Mouse (Mus musculus): ENCODE data around the gene Fstl4. TPM values are rescaled to one million over a fixed set of nuclear protein-coding genes. Genes with fewer than 3 reads are reported as not detected.

The Fstl4 gene
- total and polyA plus RNA-seq, 3 experiments = not detected

DNA sequence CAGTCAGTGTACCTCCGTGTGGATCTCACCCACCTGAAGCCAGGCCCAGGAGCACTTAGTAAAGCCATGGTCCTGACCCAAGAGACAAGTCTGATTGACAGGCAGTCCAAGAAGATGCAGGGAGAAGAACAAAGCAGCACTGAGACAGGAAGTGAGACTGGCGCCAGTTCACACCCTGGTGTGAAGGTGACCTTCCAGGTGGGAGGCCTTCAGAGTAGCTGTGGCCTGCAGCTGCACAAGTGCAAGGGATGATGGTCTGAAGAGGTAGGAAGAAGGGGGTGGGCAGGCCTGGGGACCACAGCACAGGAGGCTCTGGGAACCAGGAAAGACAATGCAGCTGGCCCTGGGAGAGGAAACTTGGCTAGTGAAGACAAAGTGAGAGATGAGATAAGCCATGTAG, 351.9 kb downstream of the Fstl4 start:
- H3K4me1 ChIP-seq (ENCODE audit: control insufficient read depth in 1 of 2, insufficient read depth in 2 of 2, low read length in 2 of 2) = no peaks in the 10 kb centered on the region
- H3K27ac ChIP-seq (ENCODE audit: control insufficient read depth, low read depth, low read length) = no peak overlapping the region
- no peaks in the 10 kb centered on the region for H3K9me3 ChIP-seq (replicated peaks; ENCODE audit: insufficient read depth, low read length)
- H3K9ac ChIP-seq (ENCODE audit: control insufficient read depth, low read depth, low read length, poor library complexity, severe bottlenecking) = no peak overlapping the region
- no peak overlapping the region for H3K4me3 ChIP-seq (ENCODE audit: control insufficient read depth in 1 of 2, insufficient read depth in 1 of 2, low read depth in 2 of 2, low read length in 2 of 2)
- no peaks in the 10 kb centered on the region for H3K79me2 ChIP-seq (ENCODE audit: control insufficient read depth, insufficient read depth, low read length, poor library complexity)
- no peak for TF ChIP-seq ZC3H11A (IDR thresholded peaks at IDR 0.05; ENCODE audit: low read depth, low read length)
- no peak for TF ChIP-seq MAZ (IDR thresholded peaks at IDR 0.05; ENCODE audit: low read depth, low read length)
- no peak for TF ChIP-seq UBTF (IDR thresholded peaks at IDR 0.05; ENCODE audit: borderline replicate concordance, insufficient read depth, low read depth, low read length)
- no peak for TF ChIP-seq RCOR1 (IDR thresholded peaks at IDR 0.05; ENCODE audit: low read depth, low read length)
- TF ChIP-seq ZMIZ1 (IDR thresholded peaks at IDR 0.05; ENCODE audit: low read depth, low read length) = no peak
- no peaks in the 10 kb centered on the region for H3K36me3 ChIP-seq (ENCODE audit: control insufficient read depth in 1 of 2, insufficient read depth in 2 of 2, low read length in 2 of 2)
- H3K27me3 ChIP-seq (ENCODE audit: control insufficient read depth in 1 of 2, insufficient read depth in 2 of 2, low read length in 2 of 2) = no peaks in the 10 kb centered on the region
- no peak for DNase-seq (ENCODE audit: low read depth, low spot score)

DNA sequence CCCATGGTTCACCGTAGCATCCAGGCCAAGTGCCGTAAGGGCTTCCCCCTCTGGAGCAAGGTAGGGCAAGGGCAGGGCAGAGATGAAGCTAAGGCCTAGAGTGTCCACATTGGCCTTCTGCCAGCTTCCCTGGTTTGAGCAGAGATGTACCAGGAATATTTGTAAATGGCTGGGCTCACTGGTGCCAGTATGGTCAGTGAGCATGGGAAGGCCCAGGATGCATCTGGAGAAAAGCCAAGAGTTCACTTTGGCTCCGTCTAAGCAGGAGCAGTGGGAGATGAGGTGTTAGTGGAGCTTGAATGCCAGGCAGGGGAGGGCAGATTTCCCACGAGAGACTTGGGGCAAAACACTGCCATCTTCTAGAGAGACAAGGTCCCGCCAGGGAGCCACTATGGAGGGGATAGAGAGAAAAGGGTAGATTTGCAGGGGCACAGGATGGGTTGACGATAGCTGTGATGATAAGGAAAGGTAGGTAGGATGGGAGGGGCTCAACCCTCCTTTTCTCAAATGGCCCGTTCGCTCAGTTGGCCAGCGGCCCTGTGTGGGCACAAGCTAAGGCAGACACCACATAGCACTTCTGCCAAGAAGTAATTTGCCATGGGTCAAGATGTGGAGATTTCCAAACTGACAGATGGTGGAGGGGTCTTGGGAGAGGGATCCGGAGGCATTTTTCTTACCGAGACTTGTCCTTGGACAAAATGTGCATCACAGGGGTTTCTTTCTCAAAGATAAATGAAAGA, 354.0 kb downstream of the Fstl4 start:
- H3K27ac ChIP-seq (ENCODE audit: control insufficient read depth, low read depth, low read length) = no peak overlapping the region
- H3K79me2 ChIP-seq (ENCODE audit: control insufficient read depth, insufficient read depth, low read length, poor library complexity) = no peaks in the 10 kb centered on the region
- DNase-seq (ENCODE audit: low read depth, low spot score) = no peak
- no peak overlapping the region for H3K4me3 ChIP-seq (ENCODE audit: control insufficient read depth in 1 of 2, insufficient read depth in 1 of 2, low read depth in 2 of 2, low read length in 2 of 2)
- H3K27me3 ChIP-seq (ENCODE audit: control insufficient read depth in 1 of 2, insufficient read depth in 2 of 2, low read length in 2 of 2) = no peaks in the 10 kb centered on the region
- H3K9ac ChIP-seq (ENCODE audit: control insufficient read depth, low read depth, low read length, poor library complexity, severe bottlenecking) = no peak overlapping the region
- no peaks in the 10 kb centered on the region for H3K9me3 ChIP-seq (replicated peaks; ENCODE audit: insufficient read depth, low read length)
- no peak for TF ChIP-seq KAT2A (conservative IDR thresholded peaks at IDR 0.05; ENCODE audit: low read depth, low read length)
- no peak for TF ChIP-seq ELF1 (IDR thresholded peaks at IDR 0.05; ENCODE audit: low read depth, low read length)
- TF ChIP-seq HCFC1 (IDR thresholded peaks at IDR 0.05; ENCODE audit: low read depth, low read length) = no peak
- TF ChIP-seq CHD2 (IDR thresholded peaks at IDR 0.05; ENCODE audit: low read length) = no peak
- no peak for TF ChIP-seq NRF1 (IDR thresholded peaks at IDR 0.05; ENCODE audit: insufficient read depth, low read depth, low read length, poor library complexity, severe bottlenecking)
- H3K36me3 ChIP-seq (ENCODE audit: control insufficient read depth in 1 of 2, insufficient read depth in 2 of 2, low read length in 2 of 2) = no peaks in the 10 kb centered on the region
- no peaks in the 10 kb centered on the region for H3K4me1 ChIP-seq (ENCODE audit: control insufficient read depth in 1 of 2, insufficient read depth in 2 of 2, low read length in 2 of 2)

DNA sequence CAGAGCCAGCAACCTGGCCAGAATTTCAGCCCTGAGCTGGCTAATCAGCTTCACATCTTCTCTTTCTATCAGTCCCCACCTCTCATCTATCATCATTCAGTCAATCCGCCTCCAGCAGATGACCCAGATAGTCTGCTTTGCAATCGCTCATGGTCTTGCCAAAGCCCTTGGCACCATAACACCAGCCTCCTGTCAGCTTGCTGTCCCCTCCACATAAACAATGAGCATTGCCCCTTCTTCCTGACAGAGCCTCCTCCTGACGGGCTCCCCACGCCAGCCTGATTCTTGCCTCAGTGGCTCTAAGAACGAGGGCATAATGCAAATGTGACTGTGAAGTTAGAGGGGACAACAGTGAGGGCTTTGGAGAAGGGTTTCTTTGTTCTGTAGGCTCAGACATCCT, 355.5 kb downstream of the Fstl4 start:
- no peak for DNase-seq (ENCODE audit: low read depth, low spot score)
- Histone ChIP-seq H3K9ac (ENCODE audit: control insufficient read depth, low read depth, low read length, poor library complexity, severe bottlenecking) (no peak overlapping the region), H3K4me3 (ENCODE audit: control insufficient read depth in 1 of 2, insufficient read depth in 1 of 2, low read depth in 2 of 2, low read length in 2 of 2) (no peak overlapping the region), H3K27me3 (ENCODE audit: control insufficient read depth in 1 of 2, insufficient read depth in 2 of 2, low read length in 2 of 2) (no peaks in the 10 kb centered on the region), H3K4me1 (ENCODE audit: control insufficient read depth in 1 of 2, insufficient read depth in 2 of 2, low read length in 2 of 2) (no peaks in the 10 kb centered on the region), H3K27ac (ENCODE audit: control insufficient read depth, low read depth, low read length) (no peak overlapping the region), H3K9me3 (replicated peaks; ENCODE audit: insufficient read depth, low read length) (no peaks in the 10 kb centered on the region), H3K36me3 (ENCODE audit: control insufficient read depth in 1 of 2, insufficient read depth in 2 of 2, low read length in 2 of 2) (no peaks in the 10 kb centered on the region), H3K79me2 (ENCODE audit: control insufficient read depth, insufficient read depth, low read length, poor library complexity) (no peaks in the 10 kb centered on the region)
- TF ChIP-seq KAT2A (conservative IDR thresholded peaks at IDR 0.05; ENCODE audit: low read depth, low read length) (no peak), POLR2AphosphoS2 (IDR thresholded peaks at IDR 0.05; ENCODE audit: low read length) (no peak)

Measured in MEL (cell line).